Mouse (Mus musculus) liver, embryonic 14.5 days (tissue): ENCODE data around the gene Gm13941. TPM values are rescaled to one million over a fixed set of nuclear protein-coding genes. Genes with fewer than 3 reads are reported as not detected.

Experiments used
- ATAC-seq: fragments of 200-750 bp; cut with Nextera tagmentation; 2 replicates; pipeline ENCODE4 v1.8.0; 2017; ENCODE audit warnings: moderate number of reproducible peaks, mild to moderate bottlenecking, moderate library complexity; ENCODE audit not compliant: insufficient read depth
- DNase-seq, 3 experiments: peaks; one replicate each; pipeline ENCODE4 v3.0.0-alpha.2; 2012 to 2013; ENCODE audit warnings: low read depth in 3 of 3, low spot score in 3 of 3
- H3K27ac ChIP-seq: fragments of 300-500 bp; sonication (generic); 2 replicates; pipeline ENCODE4 v1.5.1; 2014; ENCODE audit warnings: moderate library complexity, mild to moderate bottlenecking, control low read depth, inconsistent platforms
- H3K27me3 ChIP-seq: fragments of 300-500 bp; sonication (generic); 2 replicates; pipeline ENCODE4 v1.6.1; 2014; ENCODE audit warnings: mild to moderate bottlenecking, low read length, moderate library complexity; ENCODE audit not compliant: control insufficient read depth, insufficient read depth
- H3K36me3 ChIP-seq: fragments of 300-500 bp; sonication (generic); replicated peaks from 2 replicates; pipeline ENCODE4 v1.6.1; 2014; ENCODE audit warnings: low read depth; ENCODE audit not compliant: control insufficient read depth, insufficient read depth
- H3K4me1 ChIP-seq, 2 experiments: fragments of 200-500 bp in 1 of 2; fragments of 300-500 bp in 1 of 2; sonication (generic) in 1 of 2; replicated peaks; 2 replicates each; pipeline ENCODE4 v1.6.1; 2012 to 2014; ENCODE audit warnings: antibody characterized with exemption in 1 of 2, inconsistent platforms in 1 of 2, low read length in 1 of 2; ENCODE audit not compliant: control insufficient read depth in 2 of 2, insufficient read depth in 2 of 2
- H3K4me2 ChIP-seq: fragments of 300-500 bp; sonication (generic); 2 replicates; pipeline ENCODE4 v1.6.1; 2014; ENCODE audit warnings: low read depth, mild to moderate bottlenecking, control low read depth, moderate library complexity
- H3K4me3 ChIP-seq, 2 experiments: fragments of 200-500 bp in 1 of 2; fragments of 300-500 bp in 1 of 2; sonication (generic) in 1 of 2; 2 replicates each; pipeline ENCODE4 v1.5.1; 2012 to 2014; ENCODE audit warnings: low read depth in 2 of 2, low read length in 2 of 2, mild to moderate bottlenecking in 2 of 2, control low read depth in 1 of 2, inconsistent platforms in 1 of 2, moderate library complexity in 1 of 2; ENCODE audit not compliant: insufficient read depth in 1 of 2
- H3K9ac ChIP-seq: fragments of 300-500 bp; sonication (generic); replicated peaks from 2 replicates; pipeline ENCODE4 v1.6.1; 2014; ENCODE audit warnings: mild to moderate bottlenecking, control low read depth, moderate library complexity
- H3K9me3 ChIP-seq: fragments of 300-500 bp; sonication (generic); 2 replicates; pipeline ENCODE4 v1.6.1; 2016; ENCODE audit warnings: low read length, mixed read lengths; ENCODE audit not compliant: control insufficient read depth
- CTCF ChIP-seq: IDR thresholded peaks from 2 replicates; pipeline ENCODE4 v1.5.1; 2016; ENCODE audit warnings: antibody characterized with exemption, low read depth, control low read depth
- EP300 ChIP-seq: IDR thresholded peaks from 2 replicates; pipeline ENCODE4 v1.6.1; 2016; ENCODE audit warnings: antibody characterized with exemption, low read depth
- WGBS: fragments of 180-500 bp; shearing (Covaris S2); extraction: QIAGEN DNeasy Blood & Tissue Kit; methylation state at CpG from one replicate; pipeline ENCODE4 v1.1.7; 2014; ENCODE audit not compliant: insufficient replicate concordance; 5-methylcytosine and 5-hydroxymethylcytosine counted together
- polyA plus RNA-seq, 2 experiments: library from polyadenylated mRNA; depleted of rRNA in 1 of 2; stranded (reverse) in 1 of 2; unstranded in 1 of 2; fragments of >200 nt; fragmentation: Nextera tagmentation in 1 of 2; extraction: Ambion mirVana in 1 of 2; gene quantifications; 2 replicates each; pipeline versions ENCODE4 v1.2.1 to v1.2.3; 2012 to 2014

The Gm13941 gene
- polyA plus RNA-seq (2012; rRNA removed) (not detected in 2 replicates), polyA plus RNA-seq (2014; fragmentation: Nextera tagmentation; extraction: Ambion mirVana) (not detected in 2 replicates)

DNA sequence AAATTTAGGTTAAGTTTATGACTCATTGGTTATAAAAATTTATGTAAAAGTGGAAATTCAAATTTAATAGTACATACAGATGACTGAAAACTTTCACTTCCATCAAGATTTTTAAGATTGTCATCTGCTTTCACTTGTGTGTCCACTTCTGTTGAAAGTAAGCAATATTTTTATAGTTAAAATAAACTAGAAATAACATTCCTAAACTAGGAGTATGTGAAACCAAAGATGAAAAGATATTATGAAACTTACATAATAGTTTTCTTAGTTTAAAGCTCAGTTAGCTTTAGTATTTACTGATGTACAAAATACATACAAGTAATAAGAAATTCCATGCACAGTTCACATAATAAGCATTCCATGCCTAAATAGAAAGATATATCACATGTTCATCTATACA lies at the start of gene Gm13941:
Gene Gm13941, minus strand, starts transcription at position 101 of the 400 bp plus-strand sequence.
- Histone ChIP-seq H3K9ac (no peak within 1 kb of the TSS), H3K36me3 (no peaks in the 10 kb centered on the region), H3K4me3 (no peak within 1 kb of the TSS), H3K4me2 (no peak within 1 kb of the TSS), H3K27ac (no peak within 1 kb of the TSS), H3K4me1 (no peaks in the 10 kb centered on the region), H3K9me3 (no peaks in the 10 kb centered on the region), H3K27me3 (no peaks in the 10 kb centered on the region)
- no peak for TF ChIP-seq EP300
- TF ChIP-seq CTCF = no peak
- DNase-seq (no peak), ATAC-seq (no peak)

DNA sequence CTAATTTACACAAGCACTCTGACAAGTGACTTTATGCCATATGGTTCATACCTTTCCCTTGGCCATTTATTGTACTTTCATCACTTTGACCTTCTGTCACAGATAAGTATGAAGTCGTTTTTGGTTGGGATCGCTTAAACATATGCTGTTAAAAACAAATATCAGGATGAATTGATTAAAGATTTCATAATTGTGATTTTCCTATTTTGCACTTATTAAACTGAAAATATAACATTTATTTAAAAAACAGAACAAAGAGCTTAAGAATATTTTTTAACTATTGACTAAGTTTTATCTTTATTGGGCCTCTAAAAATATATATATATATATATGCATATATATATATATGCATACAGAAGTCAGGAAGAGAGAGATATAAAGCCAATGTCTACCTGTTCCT lies 47.1 kb upstream of the Gm13941 start, which contains the start of gene Gm15130:
Gene Gm15130, minus strand, starts transcription at position 101 of the 400 bp plus-strand sequence.
- 69% methylated on average over 2 of the region's 2 CpGs for WGBS
- no peak within 1 kb of the TSS for H3K4me2 ChIP-seq
- no peaks in the 10 kb centered on the region for H3K4me1 ChIP-seq
- no peak within 1 kb of the TSS for H3K27ac ChIP-seq
- ATAC-seq = no peak
- no peak within 1 kb of the TSS for H3K9ac ChIP-seq
- H3K27me3 ChIP-seq = no peaks in the 10 kb centered on the region
- TF ChIP-seq CTCF (no peak), EP300 (no peak)
- no peak within 1 kb of the TSS for H3K4me3 ChIP-seq
- no peaks in the 10 kb centered on the region for H3K9me3 ChIP-seq
- no peak for DNase-seq
- H3K36me3 ChIP-seq = no peaks in the 10 kb centered on the region

DNA sequence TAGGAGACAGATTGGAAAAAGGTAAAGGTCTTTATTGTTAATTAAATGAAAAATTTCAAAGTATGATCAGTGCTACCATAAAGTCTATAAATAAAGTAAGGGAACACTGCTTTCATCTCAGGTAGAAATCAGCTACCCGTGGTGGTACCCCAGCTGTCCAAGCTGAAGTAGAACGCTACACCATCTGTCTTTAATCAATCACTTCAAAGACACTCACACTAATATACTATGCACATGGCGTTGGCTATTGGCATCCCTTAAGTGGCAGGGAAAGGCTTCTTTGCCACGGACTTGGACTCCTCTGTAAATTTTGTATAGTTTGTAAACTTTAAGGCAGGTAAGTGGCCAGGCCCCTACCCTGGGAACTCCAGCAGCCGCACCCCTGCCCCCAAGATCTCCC lies 30.0 kb upstream of the Gm13941 start:
- H3K4me1 ChIP-seq = no peaks in the 10 kb centered on the region
- 56% methylated on average over 5 of the region's 5 CpGs for WGBS
- no peak overlapping the region for H3K9ac ChIP-seq
- H3K27ac ChIP-seq = no peak overlapping the region
- H3K9me3 ChIP-seq = no peaks in the 10 kb centered on the region
- H3K4me3 ChIP-seq = no peak overlapping the region
- no peak overlapping the region for H3K4me2 ChIP-seq
- no peaks in the 10 kb centered on the region for H3K27me3 ChIP-seq
- no peak for TF ChIP-seq CTCF
- no peak for TF ChIP-seq EP300
- DNase-seq (no peak), ATAC-seq (no peak)
- H3K36me3 ChIP-seq = no peaks in the 10 kb centered on the region

DNA sequence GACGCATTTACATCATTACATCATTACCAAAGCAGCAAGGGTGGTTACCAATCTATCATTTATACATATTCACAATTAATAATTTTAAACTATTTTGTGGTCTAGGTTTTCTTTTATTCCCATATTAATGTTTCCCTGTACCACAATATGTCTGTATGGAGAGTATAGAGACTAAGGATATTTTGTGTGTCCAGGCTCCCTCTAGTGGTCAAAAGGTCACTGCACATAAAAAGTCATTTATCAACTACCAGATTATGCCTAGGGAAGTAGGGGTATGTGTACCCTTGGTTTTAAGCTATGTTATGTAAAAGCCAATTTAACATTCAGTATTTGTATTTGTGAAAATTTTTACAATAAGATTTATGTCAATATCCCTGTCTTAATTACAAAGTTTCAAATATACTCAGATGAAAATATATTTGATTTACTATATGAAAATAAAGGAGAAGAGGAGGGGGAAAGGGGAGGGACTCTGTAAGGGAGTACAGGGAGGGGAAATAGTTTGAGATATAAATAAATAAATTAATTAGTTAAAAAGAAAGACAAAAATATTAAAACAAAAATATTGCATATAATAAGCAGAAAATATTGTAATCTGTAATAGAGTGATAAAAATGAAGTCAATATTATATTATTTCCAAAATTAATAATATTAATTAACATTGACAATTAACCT lies 47.1 kb downstream of the Gm13941 start:
- no peak overlapping the region for H3K4me3 ChIP-seq
- no peaks in the 10 kb centered on the region for H3K4me1 ChIP-seq
- TF ChIP-seq CTCF (peak; percentile 56; the same call in 1 of the 2 replicates), EP300 (no peak)
- H3K36me3 ChIP-seq = no peaks in the 10 kb centered on the region
- peak in 2 of 3 experiments; percentile 0 to 10 for DNase-seq
- no peaks in the 10 kb centered on the region for H3K27me3 ChIP-seq
- WGBS = 90% methylated on average over 1 of the region's 1 CpGs
- no peak overlapping the region for H3K9ac ChIP-seq
- H3K4me2 ChIP-seq = no peak overlapping the region
- H3K27ac ChIP-seq = no peak overlapping the region
- no peak for ATAC-seq
- H3K9me3 ChIP-seq = no peaks in the 10 kb centered on the region

Other genes with a start within 250 kb of the Gm13941 start
- gene Ano3, start 155.1 kb downstream of the Gm13941 start, polyA plus RNA-seq (2012; rRNA removed) = under 0.01 and 0.06 TPM in 2 replicates
- not detected in 2 replicates for gene Ano3, start 155.1 kb downstream of the Gm13941 start, polyA plus RNA-seq (2014; fragmentation: Nextera tagmentation; extraction: Ambion mirVana)
- gene Gm15130, start 47.0 kb upstream of the Gm13941 start, polyA plus RNA-seq (2012; rRNA removed) = not detected in 2 replicates
- not detected in 2 replicates for gene Gm15130, start 47.0 kb upstream of the Gm13941 start, polyA plus RNA-seq (2014; fragmentation: Nextera tagmentation; extraction: Ambion mirVana)
- gene 4930430A15Rik, start 123.6 kb upstream of the Gm13941 start, polyA plus RNA-seq (2012; rRNA removed) = not detected in 2 replicates
- not detected in 2 replicates for gene 4930430A15Rik, start 123.6 kb upstream of the Gm13941 start, polyA plus RNA-seq (2014; fragmentation: Nextera tagmentation; extraction: Ambion mirVana)
- not detected in 2 replicates for gene Olfr1275, start 129.3 kb upstream of the Gm13941 start, polyA plus RNA-seq (2012; rRNA removed)
- gene Olfr1275, start 129.3 kb upstream of the Gm13941 start, polyA plus RNA-seq (2014; fragmentation: Nextera tagmentation; extraction: Ambion mirVana) = not detected in 2 replicates
- not detected in 2 replicates for gene Olfr1276, start 148.5 kb upstream of the Gm13941 start, polyA plus RNA-seq (2012; rRNA removed)
- gene Olfr1276, start 148.5 kb upstream of the Gm13941 start, polyA plus RNA-seq (2014; fragmentation: Nextera tagmentation; extraction: Ambion mirVana) = not detected in 2 replicates
- gene Olfr1277, start 168.1 kb upstream of the Gm13941 start, polyA plus RNA-seq (2012; rRNA removed) = not detected in 2 replicates
- gene Olfr1277, start 168.1 kb upstream of the Gm13941 start, polyA plus RNA-seq (2014; fragmentation: Nextera tagmentation; extraction: Ambion mirVana) = not detected in 2 replicates
- not detected in 2 replicates for gene Olfr1278, start 184.2 kb upstream of the Gm13941 start, polyA plus RNA-seq (2012; rRNA removed)
- gene Olfr1278, start 184.2 kb upstream of the Gm13941 start, polyA plus RNA-seq (2014; fragmentation: Nextera tagmentation; extraction: Ambion mirVana) = not detected in 2 replicates
- gene Olfr1279, start 194.7 kb upstream of the Gm13941 start, polyA plus RNA-seq (2012; rRNA removed) = not detected in 2 replicates
- gene Olfr1279, start 194.7 kb upstream of the Gm13941 start, polyA plus RNA-seq (2014; fragmentation: Nextera tagmentation; extraction: Ambion mirVana) = not detected in 2 replicates
- not detected in 2 replicates for gene Olfr1280, start 208.0 kb upstream of the Gm13941 start, polyA plus RNA-seq (2012; rRNA removed)
- gene Olfr1280, start 208.0 kb upstream of the Gm13941 start, polyA plus RNA-seq (2014; fragmentation: Nextera tagmentation; extraction: Ambion mirVana) = not detected in 2 replicates
- gene Olfr1281, start 220.5 kb upstream of the Gm13941 start, polyA plus RNA-seq (2012; rRNA removed) = not detected in 2 replicates
- not detected in 2 replicates for gene Olfr1281, start 220.5 kb upstream of the Gm13941 start, polyA plus RNA-seq (2014; fragmentation: Nextera tagmentation; extraction: Ambion mirVana)
- not detected in 2 replicates for gene Olfr1282, start 230.1 kb upstream of the Gm13941 start, polyA plus RNA-seq (2012; rRNA removed)
- not detected in 2 replicates for gene Olfr1282, start 230.1 kb upstream of the Gm13941 start, polyA plus RNA-seq (2014; fragmentation: Nextera tagmentation; extraction: Ambion mirVana)